Mouse (Mus musculus) thymus, adult 2 months (tissue): Measurements from ENCODE around the gene Ikbkg. TPM values are rescaled to one million over a fixed set of nuclear protein-coding genes. Genes with fewer than 3 reads are reported as not detected.
"Not testable (repeated sequence)": the region's sequence is repeated elsewhere in the genome, so short reads cannot be mapped to it uniquely, and the experiment has no call there.

Experiments
- DNase-seq: peaks from one replicate; pipeline ENCODE4 v3.0.0; 2021
- H3K27ac ChIP-seq: fragments of 200-500 bp; 2 replicates; pipeline ENCODE4 v1.5.1; 2012; ENCODE audit warnings: low read length, control low read depth; ENCODE audit not compliant: control insufficient read depth, insufficient read depth
- H3K27me3 ChIP-seq: fragments of 200-500 bp; 2 replicates; pipeline ENCODE4 v1.6.1; 2012; ENCODE audit warnings: mild to moderate bottlenecking, low read length, moderate library complexity, mixed read lengths; ENCODE audit not compliant: control insufficient read depth, insufficient read depth
- H3K36me3 ChIP-seq: fragments of 200-500 bp; 2 replicates; pipeline ENCODE4 v1.6.1; 2012; ENCODE audit warnings: mild to moderate bottlenecking, low read length, moderate library complexity; ENCODE audit not compliant: control insufficient read depth, insufficient read depth
- H3K4me1 ChIP-seq: fragments of 200-500 bp; replicated peaks from 2 replicates; pipeline ENCODE4 v1.6.1; 2012; ENCODE audit warnings: low read length; ENCODE audit not compliant: control insufficient read depth, insufficient read depth
- H3K4me3 ChIP-seq: fragments of 200-500 bp; 2 replicates; pipeline ENCODE4 v1.5.1; 2012; ENCODE audit warnings: mild to moderate bottlenecking, low read length, control low read depth, moderate library complexity; ENCODE audit not compliant: control insufficient read depth, insufficient read depth
- CTCF ChIP-seq: fragments of 200-500 bp; IDR thresholded peaks from 2 replicates; pipeline ENCODE4 v1.5.1; 2012; ENCODE audit warnings: mild to moderate bottlenecking, control low read depth, low read length, moderate library complexity, borderline replicate concordance; ENCODE audit not compliant: control insufficient read depth, poor library complexity, insufficient read depth; ENCODE audit errors: extremely low read depth
- POLR2A ChIP-seq: fragments of 200-500 bp; IDR thresholded peaks from 2 replicates; pipeline ENCODE4 v1.6.1; 2012; ENCODE audit warnings: mild to moderate bottlenecking, low read length, control low read depth, moderate library complexity; ENCODE audit not compliant: control insufficient read depth, poor library complexity, insufficient read depth; ENCODE audit errors: extremely low read depth
- WGBS: fragments of 180-500 bp; shearing (Covaris S2); methylation state at CpG from one replicate; pipeline ENCODE4 v1.1.7; 2018; 5-methylcytosine and 5-hydroxymethylcytosine counted together
- polyA plus RNA-seq: library from polyadenylated mRNA; depleted of rRNA; stranded (reverse); fragments of >200 nt; gene quantifications from 2 replicates; pipeline ENCODE4 v1.2.3, GENCODE M21; 2012; rRNA removed

The Ikbkg gene
- polyA plus RNA-seq, result 20.4 and 22.5 TPM in 2 replicates

- Histone ChIP-seq H3K4me3 (peak within 1 kb of the TSS; percentile 80), H3K27ac (peak within 1 kb of the TSS; percentile 55), H3K36me3 (no peaks in the 10 kb centered on the region), H3K4me1 (peaks cover 4% of the 10 kb centered on the region), H3K27me3 (no peaks in the 10 kb centered on the region)
- peak; percentile 82 for DNase-seq
- TF ChIP-seq CTCF, result no peak
- 3% methylated on average over 30 of the region's 30 CpGs for WGBS
Measured at GRCm38 (mm10) chrX:74392535-74393443, at the start of gene Ikbkg, which contains the start of gene Fam3a. Gene Ikbkg (plus strand): TSS chrX:74393290. Gene Fam3a (minus strand): TSS chrX:74393272.

GRCm38 (mm10) chrX:74352645-74353466, 40.2 kb upstream of the Ikbkg start:
- peak overlapping the region; percentile 33 for H3K27ac ChIP-seq
- peaks cover 4% of the 10 kb centered on the region for H3K4me1 ChIP-seq
- no peak for DNase-seq
- H3K27me3 ChIP-seq, result no peaks in the 10 kb centered on the region
- H3K36me3 ChIP-seq, result no peaks in the 10 kb centered on the region
- 11% methylated on average over 13 of the region's 13 CpGs for WGBS
- no peak for TF ChIP-seq CTCF
- TF ChIP-seq POLR2A, result no peak
- peak overlapping the region; percentile 87 for H3K4me3 ChIP-seq

DNA sequence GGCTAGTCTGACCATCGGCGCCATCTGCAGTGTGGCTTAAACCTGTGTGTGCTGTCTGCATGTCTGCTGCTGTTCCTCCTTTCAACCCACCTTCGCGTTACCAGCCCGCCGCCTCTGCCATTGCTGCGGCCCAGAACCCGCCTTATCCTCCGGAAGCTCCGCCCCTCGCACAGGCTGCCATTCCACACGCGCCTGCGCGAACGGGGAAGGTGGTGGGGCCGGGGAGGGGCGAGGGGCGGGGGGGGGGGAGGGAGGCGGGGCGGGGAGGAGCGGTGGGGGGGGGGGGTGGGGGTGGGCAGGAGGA, 39.7 kb upstream of the Ikbkg start, which contains the start of gene Lage3:
TSS of gene Lage3 (minus strand) at position 152 of the 304 bp plus-strand sequence.
- H3K27ac ChIP-seq, result peak within 1 kb of the TSS; percentile 33
- H3K4me3 ChIP-seq, result peak within 1 kb of the TSS; percentile 87
- TF ChIP-seq CTCF (no peak), POLR2A (peak; percentile 34; the same call in 1 of the 2 replicates)
- WGBS, result 0% methylated on average over 11 of the region's 22 CpGs
- H3K36me3 ChIP-seq, result no peaks in the 10 kb centered on the region
- DNase-seq, result peak; percentile 77
- no peaks in the 10 kb centered on the region for H3K27me3 ChIP-seq
- H3K4me1 ChIP-seq, result peaks cover 4% of the 10 kb centered on the region

- not testable (repeated sequence) for H3K4me1 ChIP-seq, H3K27ac ChIP-seq, H3K4me3 ChIP-seq, DNase-seq, H3K36me3 ChIP-seq, H3K27me3 ChIP-seq
- 85% methylated on average over 3 of the region's 3 CpGs for WGBS
Measured at GRCm38 (mm10) chrX:74357069-74357468, 36.0 kb upstream of the Ikbkg start.

- no peak for DNase-seq
- TF ChIP-seq POLR2A (no peak), CTCF (no peak)
- WGBS, result 81% methylated on average over 11 of the region's 11 CpGs
Measured at GRCm38 (mm10) chrX:74359171-74359570, 33.9 kb upstream of the Ikbkg start.

DNA sequence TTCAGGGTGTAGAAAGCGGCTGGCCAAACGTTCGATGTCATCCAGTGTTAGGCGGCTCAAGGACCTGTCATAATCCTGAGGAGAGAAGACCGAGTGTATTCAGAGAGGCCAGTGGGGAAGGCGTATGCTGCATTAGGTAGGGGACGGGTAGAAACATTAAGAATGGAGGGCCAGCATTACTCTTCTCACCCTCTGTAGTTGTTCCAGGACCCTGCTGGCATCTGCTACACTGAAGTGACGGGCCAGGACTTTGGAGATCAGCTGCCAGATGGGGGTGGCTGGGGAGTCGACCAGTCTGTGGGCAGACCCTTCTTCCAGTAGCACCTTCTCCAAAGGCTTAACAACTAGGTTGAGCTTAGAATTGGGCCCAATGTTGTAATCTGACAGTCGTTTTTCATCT, 25.6 kb upstream of the Ikbkg start:
- Histone ChIP-seq H3K4me3 (peak overlapping the region; percentile 91), H3K27ac (no peak overlapping the region), H3K36me3 (0 out of 2 replicates have a peak, but pooled peaks cover 4% of the 10 kb centered on the region), H3K4me1 (peaks cover 14% of the 10 kb centered on the region), H3K27me3 (no peaks in the 10 kb centered on the region)
- WGBS, result 57% methylated on average over 10 of the region's 10 CpGs
- DNase-seq, result no peak
- TF ChIP-seq POLR2A, result no peak
- no peak for TF ChIP-seq CTCF

More at GRCm38 (mm10) chrX:74359171-74359570, 33.9 kb upstream of the Ikbkg start:
- Histone ChIP-seq H3K36me3 (no peaks in the 10 kb centered on the region), H3K27ac (no peak overlapping the region), H3K27me3 (no peaks in the 10 kb centered on the region), H3K4me1 (no peaks in the 10 kb centered on the region), H3K4me3 (no peak overlapping the region)

GRCm38 (mm10) chrX:74368209-74368909, 24.7 kb upstream of the Ikbkg start:
- WGBS, result under 1% methylated on average over 47 of the region's 49 CpGs
- no peak for TF ChIP-seq CTCF
- no peak for TF ChIP-seq POLR2A
- H3K27ac ChIP-seq, result peak overlapping the region; percentile 17; the same call in 1 of the 2 replicates
- 0 out of 2 replicates have a peak, but pooled peaks cover 4% of the 10 kb centered on the region for H3K36me3 ChIP-seq
- H3K27me3 ChIP-seq, result no peaks in the 10 kb centered on the region
- H3K4me1 ChIP-seq, result peaks cover 14% of the 10 kb centered on the region
- peak; percentile 52 for DNase-seq
- H3K4me3 ChIP-seq, result peak overlapping the region; percentile 91
